Mouse (Mus musculus) embryonic fibroblast, embryonic 13.5 days (primary cell): Measurements from ENCODE around the gene Cfap69. TPM values are rescaled to one million over a fixed set of nuclear protein-coding genes. Genes with fewer than 3 reads are reported as not detected.

ENCODE experiments used
- H3K27ac ChIP-seq: 2 replicates; pipeline ENCODE4 v1.5.1; 2012; ENCODE audit warnings: low read length, control low read depth, inconsistent platforms; ENCODE audit not compliant: insufficient read depth
- H3K4me1 ChIP-seq: 2 replicates; pipeline ENCODE4 v1.6.1; 2011; ENCODE audit warnings: low read length; ENCODE audit not compliant: control insufficient read depth, insufficient read depth
- H3K4me3 ChIP-seq: 2 replicates; pipeline ENCODE4 v1.5.1; 2011; ENCODE audit warnings: mild to moderate bottlenecking, control low read depth, low read length; ENCODE audit not compliant: insufficient read depth
- CTCF ChIP-seq: IDR thresholded peaks from 2 replicates; pipeline ENCODE4 v1.5.1; 2011; ENCODE audit warnings: mild to moderate bottlenecking, control low read depth, low read length, moderate library complexity, borderline replicate concordance; ENCODE audit not compliant: insufficient read depth
- POLR2A ChIP-seq: IDR thresholded peaks from 2 replicates; pipeline ENCODE4 v1.6.1; 2011; ENCODE audit warnings: low read depth, mild to moderate bottlenecking, control low read depth, low read length, moderate library complexity
- polyA plus RNA-seq: library from polyadenylated mRNA; stranded (reverse); fragments of >200 nt; gene quantifications from 2 replicates; pipeline ENCODE4 v1.2.4, GENCODE M21; 2011; ENCODE audit warnings: low read depth; ENCODE audit not compliant: missing spikeins, insufficient read length

Gene Cfap69
- polyA plus RNA-seq, 1 experiment = 3.6 TPM

- no peak overlapping the region for H3K4me3 ChIP-seq
- peak overlapping the region; percentile 44; the same call in 1 of the 2 replicates for H3K27ac ChIP-seq
- peaks cover 4% of the 10 kb centered on the region; the same call in 1 of the 2 replicates for H3K4me1 ChIP-seq
- TF ChIP-seq POLR2A (no peak), CTCF (no peak)
These were observed 101.6 kb downstream of the Cfap69 start for GRCm38 (mm10) chr5:5562435-5562834.

- H3K4me3 ChIP-seq = no peak overlapping the region
- H3K27ac ChIP-seq = no peak overlapping the region; the same call in 1 of the 2 replicates
- peaks cover 4% of the 10 kb centered on the region; the same call in 1 of the 2 replicates for H3K4me1 ChIP-seq
- TF ChIP-seq POLR2A = no peak
- TF ChIP-seq CTCF = no peak
These were observed 102.9 kb downstream of the Cfap69 start for GRCm38 (mm10) chr5:5561041-5561706.

GRCm38 (mm10) chr5:5559798-5560197 lies 104.2 kb downstream of the Cfap69 start:
- no peak overlapping the region for H3K27ac ChIP-seq
- peaks cover 4% of the 10 kb centered on the region; the same call in 1 of the 2 replicates for H3K4me1 ChIP-seq
- H3K4me3 ChIP-seq = peak overlapping the region; percentile 65
- TF ChIP-seq CTCF (no peak), POLR2A (no peak)

GRCm38 (mm10) chr5:5559079-5559740 lies 104.8 kb downstream of the Cfap69 start, which contains the start of gene Gtpbp10:
TSS of gene Gtpbp10 (minus strand) at chr5:5559538.
- TF ChIP-seq CTCF = no peak; the same call in 1 of the 2 replicates
- TF ChIP-seq POLR2A = peak; percentile 94
- Histone ChIP-seq H3K27ac (no peak within 1 kb of the TSS), H3K4me3 (peak within 1 kb of the TSS; percentile 65), H3K4me1 (peaks cover 4% of the 10 kb centered on the region; the same call in 1 of the 2 replicates)

- no peaks in the 10 kb centered on the region for H3K4me1 ChIP-seq
- TF ChIP-seq CTCF (no peak), POLR2A (no peak)
- no peak overlapping the region for H3K4me3 ChIP-seq
- H3K27ac ChIP-seq = no peak overlapping the region
These were observed 112.9 kb downstream of the Cfap69 start for GRCm38 (mm10) chr5:5551110-5551509.

GRCm38 (mm10) chr5:5540385-5540784 lies 123.7 kb downstream of the Cfap69 start:
- TF ChIP-seq POLR2A = no peak
- TF ChIP-seq CTCF = no peak
- H3K4me3 ChIP-seq = no peak overlapping the region
- no peaks in the 10 kb centered on the region; the same call in 1 of the 2 replicates for H3K4me1 ChIP-seq
- H3K27ac ChIP-seq = no peak overlapping the region

- Histone ChIP-seq H3K4me1 (no peaks in the 10 kb centered on the region; the same call in 1 of the 2 replicates), H3K27ac (no peak overlapping the region), H3K4me3 (no peak overlapping the region)
- TF ChIP-seq POLR2A (no peak), CTCF (no peak)
These were observed 124.3 kb downstream of the Cfap69 start for GRCm38 (mm10) chr5:5539771-5540170.

GRCm38 (mm10) chr5:5536131-5536530 lies 127.9 kb downstream of the Cfap69 start:
- Histone ChIP-seq H3K4me3 (no peak overlapping the region), H3K27ac (no peak overlapping the region), H3K4me1 (no peaks in the 10 kb centered on the region; the same call in 1 of the 2 replicates)
- TF ChIP-seq CTCF (no peak), POLR2A (no peak)

- no peak overlapping the region for H3K4me3 ChIP-seq
- H3K27ac ChIP-seq = no peak overlapping the region
- TF ChIP-seq CTCF (no peak), POLR2A (no peak)
- no peaks in the 10 kb centered on the region for H3K4me1 ChIP-seq
These were observed 130.2 kb downstream of the Cfap69 start for GRCm38 (mm10) chr5:5533656-5534420.

Other genes starting within 250 kb of the Cfap69 start
- gene Cdk14, start 243.9 kb downstream of the Cfap69 start, polyA plus RNA-seq = 41.4 and 50.0 TPM in 2 replicates
- not detected in 2 replicates for gene 1700015F17Rik, start 185.1 kb downstream of the Cfap69 start, polyA plus RNA-seq
- 29.4 and 29.7 TPM in 2 replicates for gene Cldn12, start 149.3 kb downstream of the Cfap69 start, polyA plus RNA-seq
- gene Gtpbp10, start 104.7 kb downstream of the Cfap69 start, polyA plus RNA-seq = 32.0 and 33.0 TPM in 2 replicates
- gene Gm8773, start 90.4 kb downstream of the Cfap69 start, polyA plus RNA-seq = 1.8 and 2.6 TPM in 2 replicates
- gene Steap2, start 30.3 kb upstream of the Cfap69 start, polyA plus RNA-seq = 63.5 and 68.2 TPM in 2 replicates
- gene Steap1, start 85.1 kb upstream of the Cfap69 start, polyA plus RNA-seq = 29.2 and 33.8 TPM in 2 replicates